Mouse (Mus musculus) kidney, embryonic 16.5 days (tissue): ENCODE measurements around the gene Fasn. TPM values are rescaled to one million over a fixed set of nuclear protein-coding genes. Genes with fewer than 3 reads are reported as not detected.
"Not testable (repeated sequence)": the region's sequence is repeated elsewhere in the genome, so short reads cannot be mapped to it uniquely, and the experiment has no call there.

Experiments
- ATAC-seq: fragments of 200-750 bp; cut with Nextera tagmentation; 2 replicates; pipeline ENCODE4 v1.8.0; 2017; ENCODE audit warnings: moderate TSS enrichment; ENCODE audit not compliant: low FRiP score, low TSS enrichment
- H3K27ac ChIP-seq: fragments of 300-500 bp; sonication (generic); 2 replicates; pipeline ENCODE4 v1.5.1; 2014; ENCODE audit warnings: low read length
- H3K27me3 ChIP-seq: fragments of 300-500 bp; sonication (generic); 2 replicates; pipeline ENCODE4 v1.6.1; 2014; ENCODE audit warnings: low read length, control low read depth, mixed read lengths; ENCODE audit not compliant: insufficient read depth
- H3K36me3 ChIP-seq: fragments of 300-500 bp; sonication (generic); 2 replicates; pipeline ENCODE4 v1.6.1; 2014; ENCODE audit warnings: low read length, control low read depth, mixed read lengths; ENCODE audit not compliant: insufficient read depth
- H3K4me1 ChIP-seq: fragments of 300-500 bp; sonication (generic); 2 replicates; pipeline ENCODE4 v1.6.1; 2014; ENCODE audit warnings: low read length, control low read depth, mixed read lengths; ENCODE audit not compliant: insufficient read depth
- H3K4me2 ChIP-seq: fragments of 300-500 bp; sonication (generic); replicated peaks from 2 replicates; pipeline ENCODE4 v1.6.1; 2014; ENCODE audit warnings: low read depth, low read length
- H3K4me3 ChIP-seq: fragments of 300-500 bp; sonication (generic); 2 replicates; pipeline ENCODE4 v1.5.1; 2014; ENCODE audit warnings: mild to moderate bottlenecking, low read length
- H3K9ac ChIP-seq: fragments of 300-500 bp; sonication (generic); replicated peaks from 2 replicates; pipeline ENCODE4 v1.6.1; 2014; ENCODE audit warnings: low read length
- H3K9me3 ChIP-seq: fragments of 300-500 bp; sonication (generic); 2 replicates; pipeline ENCODE4 v1.6.1; 2016; ENCODE audit warnings: low read length, control low read depth
- whole genome bisulfite sequencing: fragments of 180-500 bp; shearing (Covaris S2); extraction: QIAGEN DNeasy Blood & Tissue Kit; methylation state at CpG from one replicate; pipeline ENCODE4 v1.1.7; 2014; 5-methylcytosine and 5-hydroxymethylcytosine counted together
- polyA plus RNA-seq: library from polyadenylated mRNA; unstranded; fragments of >200 nt; fragmentation: Nextera tagmentation; extraction: Ambion mirVana; gene quantifications from 2 replicates; pipeline ENCODE4 v1.2.1, GENCODE M21; 2015

The Fasn gene
- polyA plus RNA-seq, 1 experiment from 2014 or later: 50.0 TPM

GRCm38 (mm10) chr11:120772749-120773148 lies 51.6 kb downstream of the Fasn start:
- Histone ChIP-seq H3K9me3 (no peaks in the 10 kb centered on the region), H3K9ac (no peak overlapping the region), H3K4me1 (no peaks in the 10 kb centered on the region), H3K27me3 (no peaks in the 10 kb centered on the region), H3K4me2 (no peak overlapping the region), H3K36me3 (no peaks in the 10 kb centered on the region), H3K27ac (no peak overlapping the region), H3K4me3 (no peak overlapping the region)
- WGBS: 81% methylated on average over 3 of the region's 3 CpGs
- ATAC-seq: no peak

GRCm38 (mm10) chr11:120768206-120768605 lies 56.1 kb downstream of the Fasn start:
- WGBS: 38% methylated on average over 1 of the region's 1 CpGs
- Histone ChIP-seq H3K27ac (no peak overlapping the region), H3K4me3 (no peak overlapping the region), H3K36me3 (no peaks in the 10 kb centered on the region), H3K4me1 (no peaks in the 10 kb centered on the region), H3K27me3 (0 out of 2 replicates have a peak, but pooled peaks cover 2% of the 10 kb centered on the region), H3K9ac (no peak overlapping the region), H3K9me3 (no peaks in the 10 kb centered on the region), H3K4me2 (no peak overlapping the region)
- peak; percentile 46; the same call in 1 of the 2 replicates for ATAC-seq

- H3K27me3 ChIP-seq, H3K4me1 ChIP-seq, H3K9me3 ChIP-seq, H3K36me3 ChIP-seq, H3K27ac ChIP-seq, H3K4me3 ChIP-seq, ATAC-seq, H3K4me2 ChIP-seq, H3K9ac ChIP-seq: not testable (repeated sequence)
- 54% methylated on average over 3 of the region's 7 CpGs for WGBS
Measured at GRCm38 (mm10) chr11:120767023-120767422, 57.3 kb downstream of the Fasn start.

GRCm38 (mm10) chr11:120763121-120763999 lies 61.0 kb downstream of the Fasn start:
- 18% methylated on average over 7 of the region's 23 CpGs for WGBS
- H3K36me3 ChIP-seq, ATAC-seq, H3K4me1 ChIP-seq, H3K27me3 ChIP-seq, H3K4me3 ChIP-seq, H3K9ac ChIP-seq, H3K27ac ChIP-seq: not testable (repeated sequence)
- H3K9me3 ChIP-seq: peaks cover 13% of the 10 kb centered on the region; the same call in 1 of the 2 replicates
- peak overlapping the region; percentile 27; the same call in 1 of the 2 replicates for H3K4me2 ChIP-seq

- 13% methylated on average over 14 of the region's 14 CpGs for WGBS
- not testable (repeated sequence) for H3K4me1 ChIP-seq, H3K4me3 ChIP-seq, H3K9ac ChIP-seq, H3K27me3 ChIP-seq, H3K36me3 ChIP-seq, H3K27ac ChIP-seq
- Histone ChIP-seq H3K4me2 (peak within 1 kb of the TSS; percentile 27; the same call in 1 of the 2 replicates), H3K9me3 (peaks cover 20% of the 10 kb centered on the region)
- ATAC-seq: peak; percentile 55; the same call in 1 of the 2 replicates
Measured at GRCm38 (mm10) chr11:120762672-120763041, 61.7 kb downstream of the Fasn start, which contains the start of gene Hmga1b. Gene Hmga1b (plus strand): TSS chr11:120762794.

- ATAC-seq: no peak
- Histone ChIP-seq H3K4me2 (no peak overlapping the region), H3K4me1 (no peaks in the 10 kb centered on the region), H3K4me3 (no peak overlapping the region), H3K27ac (no peak overlapping the region), H3K36me3 (no peaks in the 10 kb centered on the region), H3K9ac (no peak overlapping the region), H3K27me3 (peaks cover 10% of the 10 kb centered on the region), H3K9me3 (peaks cover 22% of the 10 kb centered on the region)
- 61% methylated on average over 14 of the region's 14 CpGs for WGBS
Measured at GRCm38 (mm10) chr11:120761811-120762671, 62.3 kb downstream of the Fasn start.

GRCm38 (mm10) chr11:120760236-120760635 lies 64.1 kb downstream of the Fasn start:
- H3K27me3 ChIP-seq: peaks cover 8% of the 10 kb centered on the region
- H3K27ac ChIP-seq: no peak overlapping the region
- H3K9ac ChIP-seq: no peak overlapping the region
- 46% methylated on average over 9 of the region's 9 CpGs for WGBS
- H3K9me3 ChIP-seq: peaks cover 25% of the 10 kb centered on the region
- ATAC-seq: no peak
- no peak overlapping the region for H3K4me2 ChIP-seq
- H3K4me1 ChIP-seq: no peaks in the 10 kb centered on the region
- H3K4me3 ChIP-seq: no peak overlapping the region
- no peaks in the 10 kb centered on the region for H3K36me3 ChIP-seq

Other genes starting within 250 kb of the Fasn start
- gene Arhgdia, start 242.9 kb downstream of the Fasn start, polyA plus RNA-seq: 696 and 712 TPM in 2 replicates
- gene Alyref, start 226.2 kb downstream of the Fasn start, polyA plus RNA-seq: 92.2 and 372 TPM in 2 replicates
- gene Anapc11, start 226.1 kb downstream of the Fasn start, polyA plus RNA-seq: 195 and 197 TPM in 2 replicates
- 27.7 and 33.8 TPM in 2 replicates for gene Npb, start 216.1 kb downstream of the Fasn start, polyA plus RNA-seq
- gene Pcyt2, start 206.6 kb downstream of the Fasn start, polyA plus RNA-seq: 164 and 174 TPM in 2 replicates
- 38.9 and 39.3 TPM in 2 replicates for gene Sirt7, start 199.3 kb downstream of the Fasn start, polyA plus RNA-seq
- 24.3 and 25.4 TPM in 2 replicates for gene Mafg, start 190.9 kb downstream of the Fasn start, polyA plus RNA-seq
- 26.8 and 27.3 TPM in 2 replicates for gene Pycr1, start 180.8 kb downstream of the Fasn start, polyA plus RNA-seq
- 0.51 and 0.73 TPM in 2 replicates for gene Myadml2, start 176.4 kb downstream of the Fasn start, polyA plus RNA-seq
- gene Notum, start 163.4 kb downstream of the Fasn start, polyA plus RNA-seq: 4.8 and 5.9 TPM in 2 replicates
- 146 TPM in 2 replicates for gene Aspscr1, start 151.6 kb downstream of the Fasn start, polyA plus RNA-seq
- gene Cenpx, start 110.8 kb downstream of the Fasn start, polyA plus RNA-seq: 151 TPM in 2 replicates
- gene Lrrc45, start 110.6 kb downstream of the Fasn start, polyA plus RNA-seq: 69.2 and 71.3 TPM in 2 replicates
- 32.5 and 38.7 TPM in 2 replicates for gene Rac3, start 103.1 kb downstream of the Fasn start, polyA plus RNA-seq
- 49.4 and 56.5 TPM in 2 replicates for gene Dcxr, start 97.3 kb downstream of the Fasn start, polyA plus RNA-seq
- gene Cbr2, start 92.4 kb downstream of the Fasn start, polyA plus RNA-seq: 2.1 and 4.3 TPM in 2 replicates
- 3.4 and 9.0 TPM in 2 replicates for gene Hmga1b, start 61.8 kb downstream of the Fasn start, polyA plus RNA-seq
- 44.0 and 46.9 TPM in 2 replicates for gene Rfng, start 40.3 kb downstream of the Fasn start, polyA plus RNA-seq
- gene Gps1, start 40.3 kb downstream of the Fasn start, polyA plus RNA-seq: 230 and 239 TPM in 2 replicates
- gene Dus1l, start 28.1 kb downstream of the Fasn start, polyA plus RNA-seq: 89.9 and 91.0 TPM in 2 replicates
- gene Ccdc57, start 108.3 kb upstream of the Fasn start, polyA plus RNA-seq: 8.6 and 9.2 TPM in 2 replicates
- gene Slc16a3, start 123.9 kb upstream of the Fasn start, polyA plus RNA-seq: 63.5 and 66.4 TPM in 2 replicates
- gene Csnk1d, start 166.8 kb upstream of the Fasn start, polyA plus RNA-seq: 150 and 154 TPM in 2 replicates
- gene Cd7, start 214.9 kb upstream of the Fasn start, polyA plus RNA-seq: 0.97 TPM in 1 of 2 replicates, not detected in the other
- 0.10 and 0.21 TPM in 2 replicates for gene Sectm1b, start 239.0 kb upstream of the Fasn start, polyA plus RNA-seq